Mouse (Mus musculus): ENCODE data around the gene Ssu72. TPM values are rescaled to one million over a fixed set of nuclear protein-coding genes. Genes with fewer than 3 reads are reported as not detected.

Gene Ssu72
- total and polyA plus RNA-seq, 3 experiments = 160 to 245 (median 169) TPM

DNA sequence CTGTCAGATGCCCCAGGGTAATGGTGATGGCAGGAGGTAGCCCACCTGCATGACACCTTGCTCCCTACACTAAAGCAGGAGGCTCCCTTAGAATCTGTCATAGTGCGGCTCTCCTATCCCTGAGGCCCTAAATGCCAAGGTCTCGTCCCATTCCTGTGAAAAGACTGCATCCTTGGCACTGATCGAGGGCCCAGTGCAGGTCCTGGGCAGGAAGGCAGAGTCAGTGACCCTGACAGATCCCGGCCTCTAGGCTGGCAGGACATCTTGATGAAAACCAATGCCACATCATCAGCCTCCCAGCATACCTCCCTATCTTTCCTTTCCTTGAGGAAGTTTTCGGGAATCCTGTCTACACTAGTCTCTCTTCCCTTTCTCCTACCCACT is 64.9 kb downstream of the Ssu72 start:
- Histone ChIP-seq H3K9me3 (replicated peaks; ENCODE audit: low read length) (no peaks in the 10 kb centered on the region), H3K27me3 (replicated peaks) (peaks cover 40% of the 10 kb centered on the region), H3K4me2 (ENCODE audit: insufficient read depth, low read depth, poor library complexity, severe bottlenecking) (peak overlapping the region; percentile 14), H3K36me3 (replicated peaks in 1 of 2; ENCODE audit: control insufficient read depth in 1 of 2, insufficient read depth in 1 of 2, low read length in 1 of 2) (no peaks in the 10 kb centered on the region), H3K4me1 (ENCODE audit: control insufficient read depth in 1 of 2, insufficient read depth in 2 of 2) (peaks cover 8 to 25% of the 10 kb centered on the region in 2 experiments), H3K9ac (ENCODE audit: insufficient read depth, low read depth) (peak overlapping the region; percentile 68), H3K79me2 (replicated peaks; ENCODE audit: control insufficient read depth, extremely low read depth, insufficient read depth, poor library complexity, severe bottlenecking) (no peaks in the 10 kb centered on the region), H3K4me3 (replicated peaks in 1 of 3; ENCODE audit: low read depth in 2 of 3, low read length in 2 of 3, poor library complexity in 1 of 3) (peak overlapping the region; percentile 57 to 58 (median 57)), H3K27ac (ENCODE audit: insufficient read depth, low read depth) (no peak overlapping the region)
- no peak for DNase-seq (ENCODE audit: extremely low read depth)
- in situ Hi-C loops (cut with MboI; ENCODE audit: low pct_ligation_motif_present, low pct_unique_long_range_greater_than_20kb, low sequenced_read_pairs) (loop anchor here (5.0 kb wide), 1 partner anchor 37 kb away; the partner anchor contains the start of gene Tmem240), dilution Hi-C loops (cut with MboI; ENCODE audit: extremely low pct_ligation_motif_present, extremely low pct_unique_long_range_greater_than_20kb, low sequenced_read_pairs) (no loop called here)
- TF ChIP-seq MEF2A (IDR thresholded peaks at IDR 0.05; ENCODE audit: borderline replicate concordance, low read depth, low read length) = no peak
- TF ChIP-seq SIN3A (IDR thresholded peaks at IDR 0.05; ENCODE audit: low read length) = no peak
- no peak for TF ChIP-seq USF1 (IDR thresholded peaks at IDR 0.05; ENCODE audit: low read depth, low read length)
- no peak for TF ChIP-seq POLR2AphosphoS2 (IDR thresholded peaks at IDR 0.05; ENCODE audit: low read depth, low read length)
- no peak for TF ChIP-seq POLR2A (IDR thresholded peaks at IDR 0.05; ENCODE audit: low read depth, low read length)
- TF ChIP-seq CHD1 (IDR thresholded peaks at IDR 0.05; ENCODE audit: low read depth, low read length) = no peak
- no peak for TF ChIP-seq MYC (IDR thresholded peaks at IDR 0.05; ENCODE audit: low read depth, low read length)
- no peak for TF ChIP-seq TBP (conservative IDR thresholded peaks at IDR 0.05; ENCODE audit: low read depth, low read length)
- no peak for TF ChIP-seq USF2 (conservative IDR thresholded peaks at IDR 0.05; ENCODE audit: low read depth, low read length)
- no peak for TF ChIP-seq CTCF (conservative IDR thresholded peaks at IDR 0.05 in 1 of 2, IDR thresholded peaks at IDR 0.05 in 1 of 2; ENCODE audit: low read depth in 2 of 2, low read length in 2 of 2)
- no peak for TF ChIP-seq CHD2 (IDR thresholded peaks at IDR 0.05; ENCODE audit: low read length)
- TF ChIP-seq SMC3 (IDR thresholded peaks at IDR 0.05; ENCODE audit: low read depth, low read length) = no peak
- TF ChIP-seq IRF4 (IDR thresholded peaks at IDR 0.05; ENCODE audit: low read depth, low read length) = no peak
- no peak for TF ChIP-seq PAX5 (IDR thresholded peaks at IDR 0.05; ENCODE audit: low read length)
- TF ChIP-seq HCFC1 (IDR thresholded peaks at IDR 0.05; ENCODE audit: low read depth, low read length) = no peak
- TF ChIP-seq ZMIZ1 (IDR thresholded peaks at IDR 0.05; ENCODE audit: low read depth, low read length) = no peak
- TF ChIP-seq ELF1 (IDR thresholded peaks at IDR 0.05; ENCODE audit: low read depth, low read length) = no peak

DNA sequence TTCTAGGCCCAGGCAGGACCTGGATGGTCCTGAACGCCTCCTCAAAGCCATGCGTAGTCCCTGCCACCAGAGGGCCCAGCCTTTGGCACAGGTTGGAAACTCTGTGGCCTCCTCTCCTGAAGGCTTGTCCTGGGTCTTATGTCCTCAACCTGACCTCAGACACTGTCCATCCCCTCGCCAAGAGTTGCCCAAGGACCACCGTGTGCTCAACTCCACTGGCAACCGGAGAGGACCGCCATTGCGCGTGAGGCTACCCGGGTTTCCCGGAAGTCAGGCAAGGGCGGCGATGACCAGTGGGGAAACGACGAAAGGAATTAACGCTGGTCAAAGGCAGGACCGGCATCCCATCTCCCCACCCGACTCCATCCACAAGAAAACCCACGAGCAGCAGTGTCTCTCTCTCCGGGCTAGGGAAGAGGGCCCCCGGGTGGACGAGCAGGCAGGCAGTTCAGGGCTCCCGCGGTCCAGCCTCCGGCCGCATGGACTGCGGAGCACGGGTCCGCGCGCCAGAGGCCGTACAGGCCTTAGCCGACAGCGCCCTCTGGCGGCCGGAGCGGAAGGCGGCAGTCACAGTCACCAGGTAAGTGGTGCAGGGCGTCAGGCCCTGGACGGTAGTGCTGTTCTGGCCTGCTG is 65.4 kb downstream of the Ssu72 start:
- H3K36me3 ChIP-seq (replicated peaks in 1 of 2; ENCODE audit: control insufficient read depth in 1 of 2, insufficient read depth in 1 of 2, low read length in 1 of 2) = no peaks in the 10 kb centered on the region
- no peaks in the 10 kb centered on the region for H3K9me3 ChIP-seq (replicated peaks; ENCODE audit: low read length)
- dilution Hi-C loops (cut with MboI; ENCODE audit: extremely low pct_ligation_motif_present, extremely low pct_unique_long_range_greater_than_20kb, low sequenced_read_pairs) (no loop called here), in situ Hi-C loops (cut with MboI; ENCODE audit: low pct_ligation_motif_present, low pct_unique_long_range_greater_than_20kb, low sequenced_read_pairs) (loop anchor here (5.0 kb wide), 1 partner anchor 38 kb away; the partner anchor contains the start of gene Tmem240)
- DNase-seq (ENCODE audit: extremely low read depth) = peak; percentile 77
- peaks cover 10 to 30% of the 10 kb centered on the region in 2 experiments for H3K4me1 ChIP-seq (ENCODE audit: control insufficient read depth in 1 of 2, insufficient read depth in 2 of 2)
- H3K27ac ChIP-seq (ENCODE audit: insufficient read depth, low read depth) = no peak overlapping the region
- H3K4me2 ChIP-seq (ENCODE audit: insufficient read depth, low read depth, poor library complexity, severe bottlenecking) = peak overlapping the region; percentile 14
- no peaks in the 10 kb centered on the region for H3K79me2 ChIP-seq (replicated peaks; ENCODE audit: control insufficient read depth, extremely low read depth, insufficient read depth, poor library complexity, severe bottlenecking)
- peaks cover 42% of the 10 kb centered on the region for H3K27me3 ChIP-seq (replicated peaks)
- peak overlapping the region; percentile 68 for H3K9ac ChIP-seq (ENCODE audit: insufficient read depth, low read depth)
- H3K4me3 ChIP-seq (replicated peaks in 1 of 3; ENCODE audit: low read depth in 2 of 3, low read length in 2 of 3, poor library complexity in 1 of 3) = peak overlapping the region; percentile 57 to 58 (median 57)
- TF ChIP-seq E2F4 (IDR thresholded peaks at IDR 0.05; ENCODE audit: insufficient replicate concordance, low read depth, low read length) (no peak), ZC3H11A (IDR thresholded peaks at IDR 0.05; ENCODE audit: low read depth, low read length) (no peak), SIN3A (IDR thresholded peaks at IDR 0.05; ENCODE audit: low read length) (peak; percentile 71), USF2 (conservative IDR thresholded peaks at IDR 0.05; ENCODE audit: low read depth, low read length) (no peak), KAT2A (IDR thresholded peaks at IDR 0.05; ENCODE audit: insufficient replicate concordance, low read length) (0 out of 2 replicates have a peak, but pooled peaks have one; percentile 28), POLR2A (IDR thresholded peaks at IDR 0.05; ENCODE audit: low read depth, low read length) (peak; percentile 82), MXI1 (IDR thresholded peaks at IDR 0.05; ENCODE audit: low read depth, low read length) (peak; percentile 93), MYC (IDR thresholded peaks at IDR 0.05; ENCODE audit: low read depth, low read length) (peak; percentile 93), MAFK (IDR thresholded peaks at IDR 0.05; ENCODE audit: insufficient replicate concordance, low read length) (no peak), BHLHE40 (IDR thresholded peaks at IDR 0.05; ENCODE audit: low read depth, low read length) (peak; percentile 52; the same call in 1 of the 2 replicates), CHD2 (IDR thresholded peaks at IDR 0.05; ENCODE audit: low read length) (no peak), USF1 (IDR thresholded peaks at IDR 0.05; ENCODE audit: low read depth, low read length) (no peak), TCF12 (IDR thresholded peaks at IDR 0.05; ENCODE audit: low read depth, low read length) (peak; percentile 73), SMC3 (IDR thresholded peaks at IDR 0.05; ENCODE audit: low read depth, low read length) (peak; percentile 70), ETS1 (conservative IDR thresholded peaks at IDR 0.05; ENCODE audit: low read depth, low read length) (no peak), RCOR1 (conservative IDR thresholded peaks at IDR 0.05; ENCODE audit: low read depth, low read length) (no peak; the same call in 1 of the 2 replicates), JUND (conservative IDR thresholded peaks at IDR 0.05; ENCODE audit: low read depth, low read length) (no peak), IRF4 (IDR thresholded peaks at IDR 0.05; ENCODE audit: low read depth, low read length) (peak; percentile 51), MAX (IDR thresholded peaks at IDR 0.05; ENCODE audit: low read length) (peak; percentile 90), ZKSCAN1 (IDR thresholded peaks at IDR 0.05; ENCODE audit: borderline replicate concordance, low read depth, low read length) (no peak), NRF1 (IDR thresholded peaks at IDR 0.05; ENCODE audit: low read depth, low read length) (peak; percentile 33; the same call in 1 of the 2 replicates), ZNF384 (IDR thresholded peaks at IDR 0.05; ENCODE audit: low read depth, low read length) (no peak)
